Mouse (Mus musculus): ENCODE data around the gene Crk. TPM values are rescaled to one million over a fixed set of nuclear protein-coding genes. Genes with fewer than 3 reads are reported as not detected.
A peak's percentile ranks its signal among the peaks of the same experiment; 100 is the strongest.

Gene Crk
- polyA plus RNA-seq, 1 experiment from 2014 or later, result 130 TPM

DNA sequence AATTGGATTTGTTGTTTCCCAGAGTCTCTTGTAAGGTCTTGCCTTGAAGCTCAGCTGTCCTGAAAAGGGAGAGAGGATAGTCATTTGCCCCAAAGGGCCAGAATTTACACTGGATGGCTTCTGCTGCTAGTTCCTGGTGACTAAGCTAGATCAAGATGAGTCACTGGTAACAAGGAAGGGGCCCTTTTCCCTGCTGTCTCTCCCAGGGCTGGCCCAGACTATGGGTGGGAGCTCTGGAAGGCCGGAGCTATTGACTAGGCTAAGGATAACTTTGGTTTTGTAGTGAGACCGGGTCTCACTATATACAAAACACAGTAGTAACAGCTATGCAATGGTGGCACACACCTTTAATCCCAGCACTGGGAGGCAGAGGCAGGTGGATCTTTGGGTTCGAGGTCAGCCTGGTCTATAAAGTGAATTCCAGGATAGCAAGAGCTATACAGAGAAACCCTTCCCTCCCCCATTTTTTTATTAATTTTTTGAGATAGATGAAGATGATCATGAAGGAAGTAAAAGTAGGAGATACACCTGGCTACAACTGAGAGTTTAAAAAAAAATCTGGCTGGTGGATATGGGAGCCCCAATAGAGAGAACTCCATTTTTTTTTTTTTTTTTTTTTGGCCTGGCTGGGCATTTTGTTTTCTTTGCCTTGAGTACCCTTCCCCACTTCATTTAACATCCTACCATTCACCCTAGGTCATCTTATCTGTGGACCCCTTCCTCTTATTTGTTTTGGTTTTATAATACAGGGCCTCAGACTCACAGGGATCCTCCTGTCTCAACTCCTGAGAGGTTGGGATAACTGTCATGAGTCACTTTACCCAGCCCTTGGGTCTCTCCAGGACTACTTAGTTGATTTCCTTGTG lies 945 bp upstream of the Crk start:
- Histone ChIP-seq H3K36me3 (ENCODE audit: control insufficient read depth, insufficient read depth) (no peaks in the 10 kb centered on the region), H3K4me3 (replicated peaks; ENCODE audit: low read length) (peak overlapping the region; percentile 98), H3K27ac (ENCODE audit: low read length) (no peak overlapping the region), H3K27me3 (replicated peaks; ENCODE audit: control insufficient read depth, insufficient read depth, low read length) (no peaks in the 10 kb centered on the region), H3K9me3 (ENCODE audit: control insufficient read depth, low read length) (no peaks in the 10 kb centered on the region), H3K4me2 (ENCODE audit: low read length) (peak overlapping the region; percentile 48), H3K4me1 (replicated peaks; ENCODE audit: control insufficient read depth, insufficient read depth, low read length) (peaks cover 13% of the 10 kb centered on the region), H3K9ac (replicated peaks; ENCODE audit: low read depth, low read length) (peak overlapping the region; percentile 27)
- WGBS, result 90% methylated on average over 3 of the region's 3 CpGs
- no peak for ATAC-seq

DNA sequence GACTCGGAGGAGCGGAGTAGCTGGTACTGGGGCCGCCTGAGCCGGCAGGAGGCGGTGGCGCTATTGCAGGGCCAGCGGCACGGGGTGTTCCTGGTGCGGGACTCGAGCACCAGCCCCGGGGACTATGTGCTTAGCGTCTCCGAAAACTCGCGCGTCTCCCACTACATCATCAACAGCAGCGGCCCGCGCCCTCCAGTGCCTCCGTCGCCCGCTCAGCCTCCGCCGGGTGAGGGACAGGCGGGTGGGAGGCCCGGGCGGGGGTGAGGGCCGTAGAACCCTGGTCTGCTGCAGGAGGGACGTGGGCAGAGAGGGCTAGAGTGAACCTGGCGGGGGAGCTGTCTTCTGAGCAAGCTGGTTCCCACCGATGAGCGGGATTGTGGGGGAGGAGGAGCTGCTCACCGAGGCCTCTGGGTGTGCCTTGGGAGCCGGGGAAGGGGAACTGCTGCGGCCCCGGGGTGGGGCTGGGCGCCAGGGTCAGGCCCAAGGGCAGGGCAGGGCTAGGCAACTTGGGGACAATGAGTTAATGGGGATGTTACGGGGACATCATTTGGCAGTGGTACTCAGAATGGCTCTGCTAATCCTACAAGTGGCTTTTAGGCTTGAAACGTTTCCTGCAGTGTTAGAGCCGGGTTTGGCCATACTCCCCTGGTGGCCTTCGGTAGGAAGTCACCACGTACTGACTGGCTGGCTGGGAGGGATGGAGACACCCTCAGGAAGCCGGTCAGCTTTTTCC lies 546 bp downstream of the Crk start:
- Histone ChIP-seq H3K9me3 (ENCODE audit: control insufficient read depth, low read length) (no peaks in the 10 kb centered on the region), H3K4me1 (replicated peaks; ENCODE audit: control insufficient read depth, insufficient read depth, low read length) (peaks cover 13% of the 10 kb centered on the region), H3K27me3 (replicated peaks; ENCODE audit: control insufficient read depth, insufficient read depth, low read length) (no peaks in the 10 kb centered on the region), H3K36me3 (ENCODE audit: control insufficient read depth, insufficient read depth) (no peaks in the 10 kb centered on the region; the same call in 1 of the 2 replicates), H3K4me3 (replicated peaks; ENCODE audit: low read length) (peak overlapping the region; percentile 98), H3K4me2 (ENCODE audit: low read length) (peak overlapping the region; percentile 85), H3K27ac (ENCODE audit: low read length) (peak overlapping the region; percentile 91), H3K9ac (replicated peaks; ENCODE audit: low read depth, low read length) (peak overlapping the region; percentile 95)
- under 1% methylated on average over 42 of the region's 43 CpGs for WGBS
- ATAC-seq, result peak; percentile 84

DNA sequence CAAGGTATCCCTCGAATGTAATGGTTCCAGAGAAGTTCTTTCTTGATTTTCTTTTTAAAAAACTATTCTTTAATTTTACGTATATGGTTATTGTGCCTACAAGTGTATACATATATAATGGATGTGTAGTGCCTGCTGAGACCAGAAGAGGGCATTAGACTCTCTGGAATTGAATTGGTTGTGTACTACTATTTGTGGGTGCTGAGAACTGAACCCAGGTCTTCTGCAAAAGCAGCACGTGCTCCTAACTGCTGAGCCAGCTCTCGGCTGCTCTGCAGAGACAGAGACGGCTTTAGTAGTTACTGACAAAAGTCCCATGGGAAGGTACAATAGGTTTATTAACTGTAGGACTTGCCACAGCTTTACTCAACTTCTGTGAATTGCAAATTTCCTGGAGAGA lies 5.4 kb downstream of the Crk start:
- no peak overlapping the region for H3K27ac ChIP-seq (ENCODE audit: low read length)
- H3K4me2 ChIP-seq (ENCODE audit: low read length), result no peak overlapping the region
- no peaks in the 10 kb centered on the region for H3K9me3 ChIP-seq (ENCODE audit: control insufficient read depth, low read length)
- 96% methylated on average over 5 of the region's 5 CpGs for WGBS
- H3K4me1 ChIP-seq (replicated peaks; ENCODE audit: control insufficient read depth, insufficient read depth, low read length), result peaks cover 13% of the 10 kb centered on the region
- no peak overlapping the region for H3K4me3 ChIP-seq (replicated peaks; ENCODE audit: low read length)
- no peak overlapping the region for H3K9ac ChIP-seq (replicated peaks; ENCODE audit: low read depth, low read length)
- no peak for ATAC-seq
- no peaks in the 10 kb centered on the region for H3K27me3 ChIP-seq (replicated peaks; ENCODE audit: control insufficient read depth, insufficient read depth, low read length)
- no peaks in the 10 kb centered on the region; the same call in 1 of the 2 replicates for H3K36me3 ChIP-seq (ENCODE audit: control insufficient read depth, insufficient read depth)

DNA sequence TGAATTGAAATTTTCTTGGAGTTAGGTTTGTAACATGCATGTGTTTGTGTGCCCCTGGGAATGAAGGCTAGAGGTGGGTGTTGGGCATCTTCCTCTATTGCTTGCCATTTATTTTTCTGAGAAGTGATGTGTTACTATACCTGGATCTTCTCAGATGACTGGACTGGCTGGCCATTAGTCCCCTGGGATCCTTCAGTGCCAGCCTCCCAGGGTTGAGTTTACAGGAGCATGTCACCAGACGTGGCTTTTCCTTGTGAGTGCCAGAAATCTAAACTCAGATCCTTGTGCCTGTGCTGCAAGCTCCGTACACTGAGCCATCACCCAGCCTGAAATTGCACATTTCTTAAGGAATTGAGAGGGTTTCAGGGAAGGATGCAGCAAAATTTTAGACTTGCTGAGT lies 5.9 kb downstream of the Crk start:
- Histone ChIP-seq H3K4me1 (replicated peaks; ENCODE audit: control insufficient read depth, insufficient read depth, low read length) (peaks cover 12% of the 10 kb centered on the region), H3K27ac (ENCODE audit: low read length) (no peak overlapping the region), H3K36me3 (ENCODE audit: control insufficient read depth, insufficient read depth) (no peaks in the 10 kb centered on the region; the same call in 1 of the 2 replicates), H3K9me3 (ENCODE audit: control insufficient read depth, low read length) (no peaks in the 10 kb centered on the region), H3K9ac (replicated peaks; ENCODE audit: low read depth, low read length) (no peak overlapping the region), H3K4me2 (ENCODE audit: low read length) (no peak overlapping the region), H3K4me3 (replicated peaks; ENCODE audit: low read length) (no peak overlapping the region), H3K27me3 (replicated peaks; ENCODE audit: control insufficient read depth, insufficient read depth, low read length) (no peaks in the 10 kb centered on the region)
- no peak for ATAC-seq
- WGBS, result 85% methylated on average over 2 of the region's 2 CpGs

DNA sequence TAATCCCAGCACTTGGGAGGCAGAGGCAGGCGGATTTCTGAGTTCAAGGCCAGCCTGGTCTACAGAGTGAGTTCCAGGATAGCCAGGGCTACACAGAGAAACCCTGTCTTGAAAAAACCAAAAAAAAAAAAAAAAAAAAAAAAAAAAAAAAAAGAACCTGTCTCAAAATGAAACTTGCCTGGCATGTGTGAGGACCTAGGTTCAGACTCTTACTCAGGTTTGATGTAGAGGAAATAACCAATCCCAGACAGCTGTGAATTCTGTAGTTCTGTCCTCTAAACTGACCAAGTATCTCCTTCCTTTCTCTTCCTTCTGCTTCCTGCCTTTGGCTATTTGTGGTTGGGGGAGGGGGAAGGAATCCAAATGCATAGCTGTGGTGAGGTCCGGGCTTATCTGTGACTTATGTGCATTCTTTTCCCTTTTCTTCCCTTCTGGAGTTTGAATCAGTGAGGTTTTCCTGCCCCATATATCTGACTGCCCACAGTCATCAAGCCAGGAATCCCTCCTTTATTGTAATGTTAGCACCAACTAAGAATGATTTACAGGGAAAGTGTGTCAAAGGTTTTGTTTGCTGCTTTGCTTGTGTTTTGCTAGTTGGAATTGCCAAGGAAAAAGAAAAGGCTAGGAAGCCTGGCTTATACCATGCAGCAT lies 8.4 kb downstream of the Crk start:
- peaks cover 5% of the 10 kb centered on the region; the same call in 1 of the 2 replicates for H3K36me3 ChIP-seq (ENCODE audit: control insufficient read depth, insufficient read depth)
- ATAC-seq, result no peak
- no peak overlapping the region for H3K27ac ChIP-seq (ENCODE audit: low read length)
- no peaks in the 10 kb centered on the region for H3K4me1 ChIP-seq (replicated peaks; ENCODE audit: control insufficient read depth, insufficient read depth, low read length)
- no peaks in the 10 kb centered on the region for H3K27me3 ChIP-seq (replicated peaks; ENCODE audit: control insufficient read depth, insufficient read depth, low read length)
- 77% methylated on average over 2 of the region's 2 CpGs for WGBS
- H3K4me3 ChIP-seq (replicated peaks; ENCODE audit: low read length), result no peak overlapping the region
- H3K4me2 ChIP-seq (ENCODE audit: low read length), result no peak overlapping the region
- H3K9me3 ChIP-seq (ENCODE audit: control insufficient read depth, low read length), result no peaks in the 10 kb centered on the region
- H3K9ac ChIP-seq (replicated peaks; ENCODE audit: low read depth, low read length), result no peak overlapping the region

DNA sequence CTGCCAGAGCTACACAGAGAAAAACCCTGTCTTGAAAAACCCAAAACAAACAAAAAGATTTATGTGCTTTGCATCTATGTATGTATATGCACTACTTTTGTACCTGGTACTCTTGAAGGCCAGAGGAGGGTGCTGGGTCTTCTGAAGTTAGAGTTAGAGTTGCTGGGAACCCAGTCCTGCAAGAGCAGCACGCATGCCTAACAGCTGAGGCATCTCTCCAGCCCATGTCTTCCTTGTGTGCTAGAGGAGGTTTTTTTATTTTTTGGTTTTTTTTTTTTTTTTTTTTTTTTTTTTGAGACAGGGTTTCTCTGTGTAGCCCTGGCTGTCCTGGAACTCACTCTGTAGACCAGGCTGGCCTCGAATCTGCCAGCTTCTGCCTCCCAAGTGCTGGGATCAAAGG lies 9.1 kb downstream of the Crk start:
- no peak overlapping the region for H3K9ac ChIP-seq (replicated peaks; ENCODE audit: low read depth, low read length)
- no peak overlapping the region for H3K27ac ChIP-seq (ENCODE audit: low read length)
- H3K4me1 ChIP-seq (replicated peaks; ENCODE audit: control insufficient read depth, insufficient read depth, low read length), result no peaks in the 10 kb centered on the region
- H3K36me3 ChIP-seq (ENCODE audit: control insufficient read depth, insufficient read depth), result peaks cover 7% of the 10 kb centered on the region
- no peaks in the 10 kb centered on the region for H3K27me3 ChIP-seq (replicated peaks; ENCODE audit: control insufficient read depth, insufficient read depth, low read length)
- 96% methylated on average over 2 of the region's 2 CpGs for WGBS
- no peak for ATAC-seq
- H3K4me2 ChIP-seq (ENCODE audit: low read length), result no peak overlapping the region
- H3K9me3 ChIP-seq (ENCODE audit: control insufficient read depth, low read length), result no peaks in the 10 kb centered on the region
- H3K4me3 ChIP-seq (replicated peaks; ENCODE audit: low read length), result no peak overlapping the region

DNA sequence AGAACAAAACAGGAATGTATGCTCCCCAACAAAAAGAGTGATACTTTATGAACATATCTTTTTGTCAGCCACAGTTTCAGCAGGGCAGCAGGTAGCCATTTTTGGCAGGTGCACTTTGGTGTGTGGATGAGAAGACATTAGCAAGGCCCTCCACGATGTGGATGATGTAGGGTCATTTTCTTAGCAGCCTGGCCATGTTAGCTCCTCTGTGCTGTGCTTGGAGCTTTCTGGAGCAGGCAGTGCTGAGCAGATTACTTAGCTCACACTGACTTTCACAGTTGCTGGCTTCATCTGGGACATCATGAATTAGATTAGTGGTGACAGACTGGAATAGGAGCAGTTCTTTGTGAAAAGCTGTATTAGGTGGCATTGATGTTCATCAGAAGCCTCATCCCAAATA lies 10.9 kb downstream of the Crk start:
- no peak overlapping the region for H3K9ac ChIP-seq (replicated peaks; ENCODE audit: low read depth, low read length)
- H3K27me3 ChIP-seq (replicated peaks; ENCODE audit: control insufficient read depth, insufficient read depth, low read length), result no peaks in the 10 kb centered on the region
- no peaks in the 10 kb centered on the region for H3K9me3 ChIP-seq (ENCODE audit: control insufficient read depth, low read length)
- WGBS, result 88% methylated on average over 1 of the region's 1 CpGs
- H3K4me3 ChIP-seq (replicated peaks; ENCODE audit: low read length), result no peak overlapping the region
- peaks cover 14% of the 10 kb centered on the region for H3K36me3 ChIP-seq (ENCODE audit: control insufficient read depth, insufficient read depth)
- H3K27ac ChIP-seq (ENCODE audit: low read length), result no peak overlapping the region
- H3K4me2 ChIP-seq (ENCODE audit: low read length), result no peak overlapping the region
- ATAC-seq, result no peak
- no peaks in the 10 kb centered on the region for H3K4me1 ChIP-seq (replicated peaks; ENCODE audit: control insufficient read depth, insufficient read depth, low read length)

DNA sequence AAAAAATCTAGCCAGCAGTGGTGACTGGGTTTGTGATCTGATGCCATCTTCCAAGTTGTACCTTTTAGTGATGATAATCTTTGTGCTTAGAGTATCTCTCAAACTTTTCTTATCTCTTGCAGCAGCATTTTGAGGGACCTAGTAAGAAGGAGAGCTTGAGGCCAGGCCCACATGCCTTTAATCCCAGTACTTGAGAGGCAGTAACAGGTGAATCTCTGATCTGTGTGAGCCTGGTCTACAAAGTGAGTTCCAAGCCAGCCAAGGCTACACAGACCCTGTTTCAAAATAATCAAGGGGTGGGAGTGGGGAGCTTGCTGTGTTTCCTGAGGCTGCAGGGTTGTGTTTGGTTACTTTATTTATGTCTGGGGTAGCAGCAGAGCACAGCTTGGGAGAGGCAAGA lies 12.0 kb downstream of the Crk start:
- H3K9me3 ChIP-seq (ENCODE audit: control insufficient read depth, low read length), result no peaks in the 10 kb centered on the region
- no peak overlapping the region for H3K4me2 ChIP-seq (ENCODE audit: low read length)
- no peak for ATAC-seq
- H3K36me3 ChIP-seq (ENCODE audit: control insufficient read depth, insufficient read depth), result peaks cover 14% of the 10 kb centered on the region
- H3K27ac ChIP-seq (ENCODE audit: low read length), result no peak overlapping the region
- H3K4me1 ChIP-seq (replicated peaks; ENCODE audit: control insufficient read depth, insufficient read depth, low read length), result no peaks in the 10 kb centered on the region
- no peak overlapping the region for H3K4me3 ChIP-seq (replicated peaks; ENCODE audit: low read length)
- H3K27me3 ChIP-seq (replicated peaks; ENCODE audit: control insufficient read depth, insufficient read depth, low read length), result no peaks in the 10 kb centered on the region
- no peak overlapping the region for H3K9ac ChIP-seq (replicated peaks; ENCODE audit: low read depth, low read length)

DNA sequence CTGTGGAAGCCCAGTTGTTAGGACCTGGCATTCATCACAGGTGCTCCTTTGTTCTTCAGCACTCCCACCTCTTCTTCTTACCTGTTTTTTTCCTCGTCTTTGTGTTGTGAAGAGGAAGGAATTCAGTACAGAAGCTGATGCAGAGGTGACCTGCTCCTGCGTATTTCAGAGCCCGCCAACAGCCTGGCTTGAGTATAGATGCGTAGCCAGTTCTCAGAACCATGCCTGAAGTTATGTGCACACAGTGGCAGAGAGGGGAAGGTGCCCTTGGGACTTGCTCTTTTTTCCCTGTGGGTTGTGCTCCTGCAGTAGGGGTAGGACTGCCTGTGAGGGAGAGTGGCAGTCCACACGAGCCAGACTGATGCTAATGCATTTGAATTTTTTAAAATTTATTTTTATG lies 14.5 kb downstream of the Crk start:
- Histone ChIP-seq H3K27me3 (replicated peaks; ENCODE audit: control insufficient read depth, insufficient read depth, low read length) (no peaks in the 10 kb centered on the region), H3K27ac (ENCODE audit: low read length) (no peak overlapping the region), H3K4me3 (replicated peaks; ENCODE audit: low read length) (no peak overlapping the region), H3K4me2 (ENCODE audit: low read length) (no peak overlapping the region), H3K9me3 (ENCODE audit: control insufficient read depth, low read length) (no peaks in the 10 kb centered on the region), H3K9ac (replicated peaks; ENCODE audit: low read depth, low read length) (no peak overlapping the region), H3K36me3 (ENCODE audit: control insufficient read depth, insufficient read depth) (peaks cover 28% of the 10 kb centered on the region), H3K4me1 (replicated peaks; ENCODE audit: control insufficient read depth, insufficient read depth, low read length) (no peaks in the 10 kb centered on the region)
- WGBS, result 97% methylated on average over 5 of the region's 5 CpGs
- no peak for ATAC-seq
